Mouse (Mus musculus): ENCODE measurements around the gene Zfp85.

The Zfp85 gene

DNA sequence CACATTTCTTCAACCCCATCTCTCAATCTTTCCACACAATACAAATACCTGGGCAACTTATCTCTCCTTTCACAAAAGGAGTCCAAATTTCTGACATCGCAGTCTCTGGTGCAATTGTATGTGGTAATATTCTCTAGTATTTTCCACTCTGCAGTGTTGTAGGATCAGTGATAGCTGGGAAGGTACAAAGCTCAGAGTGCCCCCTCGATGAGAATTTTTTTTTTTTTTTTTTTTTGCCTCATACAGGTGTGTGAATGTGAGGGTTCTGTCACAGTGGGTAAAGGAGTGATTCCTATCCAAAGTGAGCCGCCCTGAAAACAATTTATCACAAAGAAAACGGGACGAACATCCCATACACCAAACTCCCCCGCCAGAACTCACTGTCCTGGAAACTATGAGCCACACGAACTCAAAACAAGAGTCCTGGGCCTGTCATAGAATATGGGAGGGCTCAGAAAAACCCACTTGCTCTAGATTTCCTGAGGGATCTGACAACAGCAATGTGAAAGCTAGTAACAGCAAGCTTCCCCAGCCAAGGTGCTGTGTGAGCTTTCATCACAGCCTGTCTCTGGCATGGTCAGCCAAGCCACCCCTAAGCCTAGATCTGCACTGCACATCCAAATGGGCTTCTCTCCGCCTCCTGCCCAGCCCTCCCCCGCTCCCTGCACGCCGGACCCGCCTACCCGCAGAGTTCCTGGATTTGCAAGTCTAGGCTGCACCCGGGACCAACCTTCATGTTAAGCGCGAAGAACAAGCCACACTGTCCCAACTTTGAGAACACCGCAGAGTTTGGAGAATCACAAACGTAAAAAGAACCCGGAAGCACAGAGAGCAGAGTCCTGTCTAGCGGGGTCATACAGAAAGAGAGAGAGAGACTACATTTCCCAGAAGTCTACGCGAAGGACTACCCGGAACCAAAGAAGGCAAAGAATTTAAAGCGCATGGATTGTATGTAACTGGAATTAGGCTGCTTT is at the start of gene Zfp85:
Gene Zfp85, minus strand, starts transcription at position 896 of the 974 bp plus-strand sequence.
- no peak for TF ChIP-seq GATA4 (IDR thresholded peaks at IDR 0.05; ENCODE audit: insufficient replicate concordance, low read length)

DNA sequence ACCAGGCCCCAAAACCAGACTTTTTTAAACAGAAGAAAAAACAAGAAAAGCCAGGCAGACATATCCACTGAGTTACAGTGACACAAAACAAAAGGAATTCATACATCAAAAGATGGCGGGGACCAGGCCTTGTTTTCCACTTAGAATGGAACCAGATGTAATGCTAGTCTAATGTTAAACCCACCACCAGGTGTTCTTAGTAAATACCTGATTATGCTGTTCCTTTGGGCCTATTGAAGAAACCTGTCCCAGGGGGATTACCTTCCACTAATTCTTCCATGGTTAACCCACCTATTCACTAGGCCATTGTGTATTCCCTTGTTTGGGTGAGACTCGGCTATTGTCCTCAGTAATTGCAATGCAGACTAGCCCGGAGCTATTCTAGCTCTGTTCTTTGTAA is 43.6 kb upstream of the Zfp85 start:
- TF ChIP-seq GATA4 (IDR thresholded peaks at IDR 0.05; ENCODE audit: insufficient replicate concordance, low read length), result no peak

GRCm38 (mm10) chr13:67791921-67792455 is 37.0 kb upstream of the Zfp85 start:
- no peak for TF ChIP-seq GATA4 (IDR thresholded peaks at IDR 0.05; ENCODE audit: insufficient replicate concordance, low read length)

GRCm38 (mm10) chr13:67779265-67780221 is 24.5 kb upstream of the Zfp85 start, which contains the start of gene Zfp493:
Gene Zfp493, plus strand, starts transcription at chr13:67779693.
- TF ChIP-seq GATA4 (IDR thresholded peaks at IDR 0.05; ENCODE audit: insufficient replicate concordance, low read length), result no peak

DNA sequence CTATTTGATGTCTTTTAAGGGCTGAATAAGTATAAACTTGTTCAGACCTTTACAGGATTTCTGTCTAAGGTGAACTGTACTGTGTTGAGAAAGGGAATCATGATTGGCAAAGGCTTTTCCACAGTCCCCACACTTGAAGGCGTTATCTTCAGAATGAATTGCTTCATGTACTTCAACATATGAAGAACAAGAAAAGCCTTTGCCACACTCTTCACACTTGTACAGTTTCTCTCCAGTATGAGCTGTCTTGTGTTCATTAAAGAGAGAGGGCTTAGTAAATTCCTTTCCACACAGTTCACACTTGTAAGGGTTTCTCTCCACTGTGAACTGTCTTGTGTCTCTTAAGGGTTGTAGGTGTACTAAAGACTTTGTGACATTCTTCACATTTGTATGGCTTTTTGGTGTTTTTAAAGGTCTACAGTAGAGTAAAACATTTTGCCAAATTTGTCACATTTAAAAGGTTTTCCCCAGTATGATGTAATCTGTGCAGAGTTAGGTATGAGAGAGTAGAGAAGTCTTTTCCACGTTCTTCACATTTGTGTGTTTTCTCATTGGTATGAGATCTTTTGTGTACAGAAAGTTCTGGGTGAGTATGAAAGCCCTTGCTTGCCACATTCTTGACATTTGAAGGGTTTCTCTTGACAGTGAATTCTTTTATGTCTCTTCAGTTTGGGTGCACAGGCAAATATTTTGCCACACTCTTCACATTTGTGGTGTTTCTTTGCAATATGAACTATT is 8.2 kb upstream of the Zfp85 start:
- TF ChIP-seq GATA4 (IDR thresholded peaks at IDR 0.05; ENCODE audit: insufficient replicate concordance, low read length), result no peak

- TF ChIP-seq GATA4 (IDR thresholded peaks at IDR 0.05; ENCODE audit: insufficient replicate concordance, low read length), result no peak
These were observed 4.9 kb upstream of the Zfp85 start for GRCm38 (mm10) chr13:67759966-67760365.

DNA sequence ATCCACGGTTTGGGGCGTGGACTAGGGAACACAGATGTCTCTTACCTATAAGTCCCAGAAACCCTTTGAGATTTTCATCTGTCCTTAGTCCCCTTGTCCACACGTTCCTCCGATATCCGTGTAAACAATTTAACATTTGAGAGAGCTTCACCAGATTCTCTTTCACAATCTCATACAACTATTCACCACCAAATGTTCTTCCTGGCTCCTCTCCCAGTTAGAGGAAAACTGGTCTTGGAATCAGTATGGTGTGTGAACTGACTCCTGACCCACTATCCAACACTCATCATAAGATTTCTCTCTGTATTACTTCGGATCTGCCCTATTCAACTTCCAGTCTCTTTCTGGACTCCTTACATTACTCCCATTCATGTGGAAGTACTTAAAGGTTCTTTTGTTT is 733 bp upstream of the Zfp85 start:
- no peak for TF ChIP-seq GATA4 (IDR thresholded peaks at IDR 0.05; ENCODE audit: insufficient replicate concordance, low read length)

- TF ChIP-seq GATA4 (IDR thresholded peaks at IDR 0.05; ENCODE audit: insufficient replicate concordance, low read length), result no peak
These were observed 11.1 kb downstream of the Zfp85 start for GRCm38 (mm10) chr13:67743896-67744295.

DNA sequence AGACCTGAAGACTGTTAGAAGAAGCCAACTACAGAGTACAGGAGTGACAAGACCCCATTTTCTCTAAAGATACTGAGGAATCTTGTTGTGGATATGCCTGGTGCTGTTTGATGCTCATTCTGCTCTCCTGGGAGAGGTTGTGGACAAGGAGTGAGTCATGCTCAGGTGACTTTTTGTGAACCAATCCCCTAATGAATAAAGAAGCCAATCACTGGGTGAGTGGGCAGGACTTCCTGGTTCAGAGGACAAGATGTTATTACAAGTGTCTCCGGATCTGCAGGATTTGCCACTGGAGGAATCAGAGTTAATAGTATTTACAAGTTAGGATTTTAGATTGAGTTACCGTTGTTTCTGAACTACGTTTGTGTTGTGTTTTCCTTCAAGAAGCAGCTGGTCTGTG is 12.1 kb downstream of the Zfp85 start:
- TF ChIP-seq GATA4 (IDR thresholded peaks at IDR 0.05; ENCODE audit: insufficient replicate concordance, low read length), result no peak

GRCm38 (mm10) chr13:67728641-67729318 is 26.2 kb downstream of the Zfp85 start, which contains the start of gene Zfp65:
Gene Zfp65, minus strand, starts transcription at chr13:67729173.
- no peak for TF ChIP-seq GATA4 (IDR thresholded peaks at IDR 0.05; ENCODE audit: insufficient replicate concordance, low read length)

GRCm38 (mm10) chr13:67728106-67728505 is 26.9 kb downstream of the Zfp85 start:
- TF ChIP-seq GATA4 (IDR thresholded peaks at IDR 0.05; ENCODE audit: insufficient replicate concordance, low read length), result no peak

DNA sequence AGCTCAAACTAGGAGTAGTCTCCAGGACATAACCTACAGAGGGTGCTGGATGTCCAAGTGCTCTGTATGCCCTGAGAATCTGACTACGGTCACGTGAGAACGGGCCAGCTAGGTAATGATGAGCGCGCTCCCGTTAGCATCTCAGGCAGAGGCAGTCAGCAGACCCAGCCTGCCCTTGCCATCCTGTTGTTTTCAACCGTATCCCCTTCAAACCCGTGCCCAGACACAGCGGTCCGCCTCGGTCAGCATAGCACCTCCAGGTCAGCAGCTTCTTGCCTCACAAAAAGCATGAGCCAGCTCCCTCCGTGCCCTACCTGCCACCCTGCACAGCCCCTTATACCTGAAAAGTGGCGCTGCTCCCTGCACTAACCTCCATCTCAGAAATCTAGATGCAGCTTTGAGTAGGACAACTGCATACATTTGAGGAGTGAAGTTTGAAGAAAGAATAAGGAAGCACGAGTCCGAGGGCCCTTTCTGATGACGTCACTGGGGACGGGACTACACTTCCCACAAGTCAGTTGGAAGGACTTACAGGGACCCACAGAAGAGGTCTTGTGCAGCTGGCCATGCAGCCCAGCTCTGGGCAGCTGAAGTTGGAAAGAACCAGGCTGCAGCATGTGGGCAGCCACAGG is 31.1 kb downstream of the Zfp85 start:
- no peak for TF ChIP-seq GATA4 (IDR thresholded peaks at IDR 0.05; ENCODE audit: insufficient replicate concordance, low read length)
